1 mouse cellular context compared by ENCODE assay signal in the genomic region with DNA sequence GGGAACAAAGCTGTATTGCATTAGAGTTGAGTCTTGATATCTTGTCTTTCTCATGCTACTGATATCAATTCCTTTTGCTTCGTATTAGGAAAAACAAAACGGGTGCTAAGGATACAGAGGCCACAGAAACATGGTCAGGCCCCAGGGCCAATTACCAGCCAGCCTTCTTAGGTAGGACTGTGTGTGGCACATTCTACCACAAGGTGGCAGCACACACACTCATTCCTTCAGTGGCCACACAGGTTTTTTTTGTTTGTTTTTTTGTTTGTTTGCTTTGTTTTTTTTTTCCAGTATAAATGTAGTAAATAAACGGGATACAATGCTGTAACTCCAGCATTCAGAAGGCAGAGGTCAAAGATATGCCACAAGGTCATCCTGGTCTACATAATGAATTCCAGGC.
TF ChIP-seq lines count a peak whose summit lies in the region.

No protein-coding gene starts in this region.

TF ChIP-seq in CH12.LX, 34 proteins besides CTCF, POLR2A, EP300 and RAD21:
- no peak for TF ChIP-seq MYC (IDR thresholded peaks at IDR 0.05; ENCODE audit: low read depth, low read length)
- TF ChIP-seq POLR2AphosphoS2 (IDR thresholded peaks at IDR 0.05; ENCODE audit: low read depth, low read length): no peak
- peak; percentile 74 for TF ChIP-seq SMC3 (IDR thresholded peaks at IDR 0.05; ENCODE audit: low read depth, low read length)
- TF ChIP-seq ZNF384 (IDR thresholded peaks at IDR 0.05; ENCODE audit: low read depth, low read length): peak; percentile 80
